Mouse (Mus musculus): ENCODE measurements around the gene Mctp1. TPM values are rescaled to one million over a fixed set of nuclear protein-coding genes. Genes with fewer than 3 reads are reported as not detected.

Gene Mctp1
- polyA plus RNA-seq, 1 experiment = 7.2 TPM

GRCm38 (mm10) chr13:77048461-77048860 lies 664.1 kb downstream of the Mctp1 start:
- WGBS = 85% methylated on average over 1 of the region's 1 CpGs
- TF ChIP-seq CTCF (IDR thresholded peaks at IDR 0.05; ENCODE audit: control insufficient read depth, insufficient read depth, low read length) = no peak
- TF ChIP-seq POLR2A (IDR thresholded peaks at IDR 0.05; ENCODE audit: borderline replicate concordance, control insufficient read depth, low read depth, low read length) = no peak
- H3K4me1 ChIP-seq (ENCODE audit: control insufficient read depth, insufficient read depth, low read length) = no peaks in the 10 kb centered on the region
- no peak overlapping the region for H3K27ac ChIP-seq (ENCODE audit: control insufficient read depth, insufficient read depth, low read depth, low read length, poor library complexity)
- H3K4me3 ChIP-seq (replicated peaks; ENCODE audit: control insufficient read depth, low read depth, low read length) = no peak overlapping the region

DNA sequence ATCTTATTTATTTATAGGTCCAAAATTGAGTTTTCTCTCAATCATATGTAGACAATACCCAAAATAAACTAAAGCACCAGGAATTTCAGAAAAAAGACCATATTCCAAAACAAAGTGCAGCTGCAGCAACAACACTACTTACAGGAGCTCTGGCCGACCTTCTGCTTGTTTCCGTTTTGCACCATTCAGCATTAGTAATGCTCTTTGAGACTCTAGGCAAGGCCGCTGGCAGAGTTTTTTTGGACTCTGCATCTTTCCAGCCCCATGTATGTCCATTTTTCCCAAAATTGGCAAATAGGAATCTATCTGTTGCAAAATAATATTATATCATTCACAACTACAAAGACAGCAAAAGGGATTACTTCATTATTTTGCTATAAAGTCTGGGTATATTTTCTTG lies 665.4 kb downstream of the Mctp1 start:
- no peak overlapping the region for H3K27ac ChIP-seq (ENCODE audit: control insufficient read depth, insufficient read depth, low read depth, low read length, poor library complexity)
- TF ChIP-seq CTCF (IDR thresholded peaks at IDR 0.05; ENCODE audit: control insufficient read depth, insufficient read depth, low read length) (no peak), POLR2A (IDR thresholded peaks at IDR 0.05; ENCODE audit: borderline replicate concordance, control insufficient read depth, low read depth, low read length) (no peak)
- no peak overlapping the region for H3K4me3 ChIP-seq (replicated peaks; ENCODE audit: control insufficient read depth, low read depth, low read length)
- WGBS = 79% methylated on average over 3 of the region's 3 CpGs
- H3K4me1 ChIP-seq (ENCODE audit: control insufficient read depth, insufficient read depth, low read length) = no peaks in the 10 kb centered on the region

- Histone ChIP-seq H3K4me1 (ENCODE audit: control insufficient read depth, insufficient read depth, low read length) (no peaks in the 10 kb centered on the region), H3K27ac (ENCODE audit: control insufficient read depth, insufficient read depth, low read depth, low read length, poor library complexity) (no peak overlapping the region), H3K4me3 (replicated peaks; ENCODE audit: control insufficient read depth, low read depth, low read length) (no peak overlapping the region)
- TF ChIP-seq CTCF (IDR thresholded peaks at IDR 0.05; ENCODE audit: control insufficient read depth, insufficient read depth, low read length) = no peak
- no peak for TF ChIP-seq POLR2A (IDR thresholded peaks at IDR 0.05; ENCODE audit: borderline replicate concordance, control insufficient read depth, low read depth, low read length)
- WGBS = 83% methylated on average over 1 of the region's 1 CpGs
These were observed 678.9 kb downstream of the Mctp1 start for GRCm38 (mm10) chr13:77063221-77063620.

DNA sequence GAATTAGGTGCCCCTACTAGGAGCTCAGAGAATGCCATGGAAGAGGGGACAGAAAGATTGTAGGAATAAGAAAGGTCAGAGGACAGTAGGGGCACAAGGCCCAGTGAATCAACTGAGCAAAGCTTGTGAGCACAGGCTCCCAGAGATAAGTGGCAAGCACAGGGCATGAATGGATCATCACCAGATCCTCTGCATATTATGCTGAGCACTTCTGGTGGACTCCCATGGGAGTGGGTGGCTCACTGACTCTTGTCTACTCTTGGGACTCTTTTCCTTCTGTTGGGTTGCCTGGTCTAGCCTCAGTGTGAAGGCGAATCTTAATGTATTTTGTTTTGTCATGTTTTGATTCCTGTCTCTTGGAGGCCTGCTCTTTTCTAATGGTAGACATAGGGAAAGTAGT lies 684.5 kb downstream of the Mctp1 start:
- Histone ChIP-seq H3K4me1 (ENCODE audit: control insufficient read depth, insufficient read depth, low read length) (no peaks in the 10 kb centered on the region), H3K4me3 (replicated peaks; ENCODE audit: control insufficient read depth, low read depth, low read length) (no peak overlapping the region), H3K27ac (ENCODE audit: control insufficient read depth, insufficient read depth, low read depth, low read length, poor library complexity) (no peak overlapping the region)
- 85% methylated on average over 1 of the region's 1 CpGs for WGBS
- no peak for TF ChIP-seq CTCF (IDR thresholded peaks at IDR 0.05; ENCODE audit: control insufficient read depth, insufficient read depth, low read length)
- no peak for TF ChIP-seq POLR2A (IDR thresholded peaks at IDR 0.05; ENCODE audit: borderline replicate concordance, control insufficient read depth, low read depth, low read length)

- Histone ChIP-seq H3K4me1 (ENCODE audit: control insufficient read depth, insufficient read depth, low read length) (no peaks in the 10 kb centered on the region), H3K4me3 (replicated peaks; ENCODE audit: control insufficient read depth, low read depth, low read length) (no peak overlapping the region), H3K27ac (ENCODE audit: control insufficient read depth, insufficient read depth, low read depth, low read length, poor library complexity) (no peak overlapping the region)
- no peak for TF ChIP-seq POLR2A (IDR thresholded peaks at IDR 0.05; ENCODE audit: borderline replicate concordance, control insufficient read depth, low read depth, low read length)
- TF ChIP-seq CTCF (IDR thresholded peaks at IDR 0.05; ENCODE audit: control insufficient read depth, insufficient read depth, low read length) = no peak
These were observed 687.7 kb downstream of the Mctp1 start for GRCm38 (mm10) chr13:77072030-77072429.

Other genes with a start within 250 kb of the Mctp1 start
- gene Fam81b, start 79.5 kb upstream of the Mctp1 start, polyA plus RNA-seq (2011; ENCODE audit: insufficient read depth, insufficient read length, low replicate concordance, missing spikeins) = not detected in 2 replicates